Mouse (Mus musculus) left cerebral cortex, adult 2 months (tissue): ENCODE results near the gene Ciao2a. TPM values are rescaled to one million over a fixed set of nuclear protein-coding genes. Genes with fewer than 3 reads are reported as not detected.
A peak's percentile ranks its signal among the peaks of the same experiment; 100 is the strongest.

ENCODE experiments used
- DNase-seq, 2 experiments: peaks; one replicate each; pipeline ENCODE4 v3.0.0; 2021 to 2022; ENCODE audit warnings: low spot score in 2 of 2, mixed read lengths in 1 of 2; ENCODE audit errors: extremely low spot score in 1 of 2
- H3K27ac ChIP-seq: fragments of 200-600 bp; 2 replicates; pipeline ENCODE4 v1.8.1; 2022
- H3K4me3 ChIP-seq: fragments of 200-600 bp; 2 replicates; pipeline ENCODE4 v1.8.1; 2022
- CTCF ChIP-seq: fragments of 200-600 bp; IDR thresholded peaks from 2 replicates; pipeline ENCODE4 v1.8.1; 2022; ENCODE audit warnings: antibody characterized with exemption, mild to moderate bottlenecking, moderate library complexity
- intact Hi-C: fragments of 180-260 bp; cut with DNase I; formaldehyde crosslinking; loops from one replicate; pipeline ENCODE4 v1.15.1; 2025
- total RNA-seq, 2 experiments: library from RNA; stranded (reverse); gene quantifications; 2 replicates each; pipeline ENCODE4 v1.2.3; 2021

Ciao2a gene
- total RNA-seq, 2 experiments from 2014 or later, result 27.6 to 28.7 TPM

GRCm38 (mm10) chr9:66152011-66152410 is 25.6 kb downstream of the Ciao2a start:
- DNase-seq, result no peak
- Histone ChIP-seq H3K4me3 (no peak overlapping the region), H3K27ac (no peak overlapping the region)
- no peak for TF ChIP-seq CTCF
- intact Hi-C loops, result no loop called here

- intact Hi-C loops, result no loop called here
- H3K4me3 ChIP-seq, result no peak overlapping the region
- TF ChIP-seq CTCF, result no peak
- DNase-seq, result no peak
- no peak overlapping the region for H3K27ac ChIP-seq
These were observed 27.2 kb downstream of the Ciao2a start for GRCm38 (mm10) chr9:66153594-66153993.

- no peak for DNase-seq
- Histone ChIP-seq H3K27ac (no peak overlapping the region), H3K4me3 (no peak overlapping the region)
- intact Hi-C loops, result no loop called here
- no peak for TF ChIP-seq CTCF
These were observed 27.6 kb downstream of the Ciao2a start for GRCm38 (mm10) chr9:66154013-66154412.

- intact Hi-C loops, result loop anchor here (5.0 kb wide), 2 partner anchors 87 to 182 kb away; no protein-coding TSS in a partner anchor
- H3K4me3 ChIP-seq, result no peak overlapping the region
- peak; percentile 34 for TF ChIP-seq CTCF
These were observed 29.1 kb downstream of the Ciao2a start for GRCm38 (mm10) chr9:66155534-66155933.

GRCm38 (mm10) chr9:66157958-66158830 is 31.8 kb downstream of the Ciao2a start, which contains the start of gene Dapk2:
Dapk2 (plus strand) TSS chr9:66158223.
- DNase-seq, result peak; percentile 59 to 68
- Histone ChIP-seq H3K4me3 (peak within 1 kb of the TSS; percentile 46), H3K27ac (no peak within 1 kb of the TSS)
- intact Hi-C loops, result loop anchor here (5.0 kb wide), 2 partner anchors 84 to 179 kb away; no protein-coding TSS in a partner anchor
- TF ChIP-seq CTCF, result peak; percentile 72

More at GRCm38 (mm10) chr9:66155534-66155933, 29.1 kb downstream of the Ciao2a start:
- no peak for DNase-seq
- H3K27ac ChIP-seq, result no peak overlapping the region

GRCm38 (mm10) chr9:66158885-66159430 is 32.5 kb downstream of the Ciao2a start:
- TF ChIP-seq CTCF, result no peak
- intact Hi-C loops, result loop anchor here (5.0 kb wide), 2 partner anchors 83 to 178 kb away; no protein-coding TSS in a partner anchor
- no peak for DNase-seq
- Histone ChIP-seq H3K27ac (no peak overlapping the region), H3K4me3 (no peak overlapping the region)

GRCm38 (mm10) chr9:66160155-66160554 is 33.7 kb downstream of the Ciao2a start:
- H3K4me3 ChIP-seq, result no peak overlapping the region
- intact Hi-C loops, result no loop called here
- DNase-seq, result no peak
- no peak for TF ChIP-seq CTCF
- H3K27ac ChIP-seq, result no peak overlapping the region

- DNase-seq, result no peak
- intact Hi-C loops, result no loop called here
- no peak overlapping the region for H3K4me3 ChIP-seq
- no peak overlapping the region for H3K27ac ChIP-seq
- no peak for TF ChIP-seq CTCF
These were observed 36.6 kb downstream of the Ciao2a start for GRCm38 (mm10) chr9:66162995-66163394.

- TF ChIP-seq CTCF, result no peak
- H3K4me3 ChIP-seq, result no peak overlapping the region
- intact Hi-C loops, result no loop called here
- no peak for DNase-seq
- no peak overlapping the region for H3K27ac ChIP-seq
These were observed 40.8 kb downstream of the Ciao2a start for GRCm38 (mm10) chr9:66167222-66167621.

GRCm38 (mm10) chr9:66168233-66168632 is 41.8 kb downstream of the Ciao2a start:
- TF ChIP-seq CTCF, result no peak
- Histone ChIP-seq H3K27ac (no peak overlapping the region), H3K4me3 (no peak overlapping the region)
- DNase-seq, result no peak
- intact Hi-C loops, result no loop called here

GRCm38 (mm10) chr9:66170506-66170905 is 44.1 kb downstream of the Ciao2a start:
- no peak overlapping the region for H3K27ac ChIP-seq
- no peak overlapping the region for H3K4me3 ChIP-seq
- no peak for TF ChIP-seq CTCF
- DNase-seq, result no peak
- intact Hi-C loops, result no loop called here

- intact Hi-C loops, result no loop called here
- no peak for TF ChIP-seq CTCF
- Histone ChIP-seq H3K4me3 (no peak overlapping the region), H3K27ac (no peak overlapping the region)
- no peak for DNase-seq
These were observed 45.0 kb downstream of the Ciao2a start for GRCm38 (mm10) chr9:66171275-66171921.
